Mouse (Mus musculus) ovary, postnatal 36 days (tissue): ENCODE measurements around the gene Kifc1.

Experiments
- DNase-seq: peaks from one replicate; pipeline ENCODE4 v3.0.0; 2022; ENCODE audit warnings: low spot score, mixed read lengths

Gene Kifc1

GRCm38 (mm10) chr17:33851331-33851730 lies 39.1 kb downstream of the Kifc1 start:
- no peak for DNase-seq

- DNase-seq: no peak
These were observed 42.3 kb downstream of the Kifc1 start for GRCm38 (mm10) chr17:33848139-33848538.

- DNase-seq: no peak
These were observed 46.3 kb downstream of the Kifc1 start for GRCm38 (mm10) chr17:33844196-33844595.

- peak; percentile 89 for DNase-seq
These were observed 47.3 kb downstream of the Kifc1 start, which contains the start of gene Cd320 for GRCm38 (mm10) chr17:33842966-33843795. Gene Cd320 (plus strand): TSS chr17:33843091.

GRCm38 (mm10) chr17:33829561-33829960 lies 60.9 kb downstream of the Kifc1 start:
- DNase-seq: no peak

- DNase-seq: peak; percentile 63
These were observed 61.6 kb downstream of the Kifc1 start for GRCm38 (mm10) chr17:33828892-33829291.

- DNase-seq: peak; percentile 57
These were observed 63.6 kb downstream of the Kifc1 start for GRCm38 (mm10) chr17:33826850-33827249.
